Mouse (Mus musculus) heart, adult 2 months (tissue): ENCODE measurements at regions not wholly inside any gene's neighbourhood (a gene's known extent, or its start where the extent isn't known, plus 50 kb on each side); places are given as distances from the start of the nearest gene placed in this dataset.

Experiments used
- DNase-seq, 2 experiments: peaks; one replicate each; pipeline ENCODE4 v3.0.0; 2021
- H3K27ac ChIP-seq: fragments of 200-600 bp; 2 replicates; pipeline ENCODE4 v1.8.1; 2022
- H3K27me3 ChIP-seq: fragments of 200-500 bp; 2 replicates; pipeline ENCODE4 v1.6.1; 2012; ENCODE audit warnings: mild to moderate bottlenecking, low read length, inconsistent platforms, mixed read lengths; ENCODE audit not compliant: control insufficient read depth, insufficient read depth
- H3K36me3 ChIP-seq: fragments of 200-500 bp; 2 replicates; pipeline ENCODE4 v1.6.1; 2012; ENCODE audit warnings: low read length, inconsistent platforms; ENCODE audit not compliant: control insufficient read depth, insufficient read depth
- H3K4me1 ChIP-seq: fragments of 200-500 bp; 2 replicates; pipeline ENCODE4 v1.6.1; 2011; ENCODE audit warnings: low read length; ENCODE audit not compliant: control insufficient read depth, insufficient read depth
- H3K4me3 ChIP-seq: fragments of 200-600 bp; 2 replicates; pipeline ENCODE4 v1.8.1; 2022
- H3K79me2 ChIP-seq: fragments of 200-500 bp; replicated peaks from 2 replicates; pipeline ENCODE4 v1.6.1; 2012; ENCODE audit warnings: mild to moderate bottlenecking, inconsistent platforms, low read length, moderate library complexity, mixed read lengths; ENCODE audit not compliant: control insufficient read depth, insufficient read depth
- H3K9ac ChIP-seq: fragments of 200-500 bp; 2 replicates; pipeline ENCODE4 v1.6.1; 2012; ENCODE audit warnings: low read depth, mild to moderate bottlenecking, control low read depth, inconsistent platforms, low read length, mixed read lengths
- CTCF ChIP-seq: fragments of 200-600 bp; IDR thresholded peaks from 2 replicates; pipeline ENCODE4 v1.8.1; 2022; ENCODE audit warnings: antibody characterized with exemption, mild to moderate bottlenecking, moderate library complexity
- EP300 ChIP-seq: fragments of 200-500 bp; IDR thresholded peaks from 2 replicates; pipeline ENCODE4 v1.6.1; 2011; ENCODE audit warnings: low read depth, low read length, control low read depth; ENCODE audit not compliant: insufficient read depth
- POLR2A ChIP-seq: fragments of 200-500 bp; IDR thresholded peaks from 2 replicates; pipeline ENCODE4 v1.6.1; 2011; ENCODE audit warnings: mild to moderate bottlenecking, low read depth, low read length, control low read depth; ENCODE audit not compliant: insufficient read depth
- WGBS: fragments of 180-500 bp; shearing (Covaris S2); methylation state at CpG from one replicate; pipeline ENCODE4 v1.1.7; 2018; 5-methylcytosine and 5-hydroxymethylcytosine counted together
- intact Hi-C: fragments of 180-260 bp; cut with DNase I; formaldehyde crosslinking; loops from one replicate; pipeline ENCODE4 v1.15.1; 2025

- WGBS, result 61% methylated on average over 2 of the region's 2 CpGs
- Histone ChIP-seq H3K4me3 (no peak overlapping the region), H3K36me3 (no peaks in the 10 kb centered on the region), H3K79me2 (no peaks in the 10 kb centered on the region), H3K9ac (no peak overlapping the region), H3K27ac (no peak overlapping the region), H3K4me1 (no peaks in the 10 kb centered on the region), H3K27me3 (no peaks in the 10 kb centered on the region)
- no peak for TF ChIP-seq POLR2A
- no peak for TF ChIP-seq EP300
- TF ChIP-seq CTCF, result no peak
- intact Hi-C loops, result no loop called here
- DNase-seq, result no peak
These were observed 248.6 kb upstream of the Cxxc4 start for GRCm38 (mm10) chr3:133987681-133988080.

GRCm38 (mm10) chr3:133993971-133994370, 242.3 kb upstream of the Cxxc4 start:
- TF ChIP-seq POLR2A (no peak), CTCF (no peak), EP300 (no peak)
- intact Hi-C loops, result no loop called here

GRCm38 (mm10) chr3:133999965-134000364, 236.3 kb upstream of the Cxxc4 start:
- DNase-seq, result no peak
- Histone ChIP-seq H3K27ac (no peak overlapping the region), H3K4me1 (no peaks in the 10 kb centered on the region), H3K4me3 (no peak overlapping the region), H3K36me3 (no peaks in the 10 kb centered on the region), H3K27me3 (no peaks in the 10 kb centered on the region), H3K79me2 (no peaks in the 10 kb centered on the region), H3K9ac (no peak overlapping the region)
- intact Hi-C loops, result no loop called here
- TF ChIP-seq EP300 (no peak), POLR2A (no peak), CTCF (no peak)
- WGBS, result 81% methylated on average over 8 of the region's 8 CpGs

More at GRCm38 (mm10) chr3:133993971-133994370, 242.3 kb upstream of the Cxxc4 start:
- no peak overlapping the region for H3K27ac ChIP-seq
- no peak for DNase-seq
- 72% methylated on average over 2 of the region's 2 CpGs for WGBS
- H3K79me2 ChIP-seq, result no peaks in the 10 kb centered on the region
- no peak overlapping the region for H3K9ac ChIP-seq
- no peaks in the 10 kb centered on the region for H3K4me1 ChIP-seq
- H3K4me3 ChIP-seq, result no peak overlapping the region
- H3K36me3 ChIP-seq, result no peaks in the 10 kb centered on the region
- no peaks in the 10 kb centered on the region for H3K27me3 ChIP-seq

GRCm38 (mm10) chr3:134000595-134000994, 235.7 kb upstream of the Cxxc4 start:
- H3K27ac ChIP-seq, result no peak overlapping the region
- intact Hi-C loops, result no loop called here

GRCm38 (mm10) chr3:134014805-134015204, 221.5 kb upstream of the Cxxc4 start:
- intact Hi-C loops, result no loop called here
- H3K36me3 ChIP-seq, result no peaks in the 10 kb centered on the region
- no peak overlapping the region for H3K9ac ChIP-seq
- TF ChIP-seq POLR2A (no peak), CTCF (no peak), EP300 (no peak)
- no peak for DNase-seq
- H3K27ac ChIP-seq, result no peak overlapping the region
- no peaks in the 10 kb centered on the region for H3K79me2 ChIP-seq
- H3K4me3 ChIP-seq, result no peak overlapping the region
- 29% methylated on average over 2 of the region's 2 CpGs for WGBS
- H3K27me3 ChIP-seq, result no peaks in the 10 kb centered on the region
- no peaks in the 10 kb centered on the region; the same call in 1 of the 2 replicates for H3K4me1 ChIP-seq

More at GRCm38 (mm10) chr3:134000595-134000994, 235.7 kb upstream of the Cxxc4 start:
- no peak for DNase-seq
- WGBS, result 95% methylated on average over 1 of the region's 1 CpGs
- Histone ChIP-seq H3K4me1 (no peaks in the 10 kb centered on the region), H3K27me3 (no peaks in the 10 kb centered on the region), H3K79me2 (no peaks in the 10 kb centered on the region), H3K36me3 (no peaks in the 10 kb centered on the region), H3K9ac (no peak overlapping the region), H3K4me3 (no peak overlapping the region)
- TF ChIP-seq EP300, result no peak
- TF ChIP-seq CTCF, result no peak
- TF ChIP-seq POLR2A, result no peak

GRCm38 (mm10) chr3:134015412-134015811, 220.9 kb upstream of the Cxxc4 start:
- Histone ChIP-seq H3K4me3 (no peak overlapping the region), H3K9ac (no peak overlapping the region), H3K36me3 (no peaks in the 10 kb centered on the region), H3K79me2 (no peaks in the 10 kb centered on the region), H3K27ac (no peak overlapping the region), H3K4me1 (no peaks in the 10 kb centered on the region; the same call in 1 of the 2 replicates), H3K27me3 (no peaks in the 10 kb centered on the region)
- intact Hi-C loops, result no loop called here
- TF ChIP-seq CTCF (no peak), EP300 (no peak), POLR2A (no peak)
- WGBS, result 85% methylated on average over 3 of the region's 3 CpGs
- DNase-seq, result no peak
